Mouse (Mus musculus): Measurements from ENCODE around the gene U90926.
"Not testable (repeated sequence)": the region's sequence is repeated elsewhere in the genome, so short reads cannot be mapped to it uniquely, and the experiment has no call there.

Gene U90926

DNA sequence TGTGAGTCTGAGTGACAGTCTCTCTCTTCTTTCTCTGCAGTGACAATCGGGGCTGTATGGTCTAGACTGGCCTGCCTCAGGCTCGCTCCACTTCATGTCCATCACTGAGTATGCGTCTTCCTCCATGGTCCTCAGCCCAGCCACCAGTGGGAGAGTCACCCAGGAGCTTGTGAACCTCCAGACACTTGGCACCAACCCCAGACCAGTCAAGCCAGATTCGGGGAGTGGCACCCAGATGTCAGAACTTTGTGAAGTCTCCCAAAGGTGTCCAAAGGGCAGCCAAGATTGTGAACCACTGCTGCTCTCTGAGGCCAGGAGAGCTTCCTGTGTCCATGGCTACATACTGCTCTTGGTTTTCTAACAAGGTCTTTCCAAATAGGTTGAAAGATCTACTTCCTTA is 3.0 kb downstream of the U90926 start:
- DNase-seq = no peak

GRCm38 (mm10) chr5:92210205-92210604 is 5.0 kb downstream of the U90926 start:
- no peak for DNase-seq

GRCm38 (mm10) chr5:92206121-92206520 is 9.1 kb downstream of the U90926 start:
- no peak for DNase-seq

GRCm38 (mm10) chr5:92205706-92206105 is 9.5 kb downstream of the U90926 start:
- no peak for DNase-seq

DNA sequence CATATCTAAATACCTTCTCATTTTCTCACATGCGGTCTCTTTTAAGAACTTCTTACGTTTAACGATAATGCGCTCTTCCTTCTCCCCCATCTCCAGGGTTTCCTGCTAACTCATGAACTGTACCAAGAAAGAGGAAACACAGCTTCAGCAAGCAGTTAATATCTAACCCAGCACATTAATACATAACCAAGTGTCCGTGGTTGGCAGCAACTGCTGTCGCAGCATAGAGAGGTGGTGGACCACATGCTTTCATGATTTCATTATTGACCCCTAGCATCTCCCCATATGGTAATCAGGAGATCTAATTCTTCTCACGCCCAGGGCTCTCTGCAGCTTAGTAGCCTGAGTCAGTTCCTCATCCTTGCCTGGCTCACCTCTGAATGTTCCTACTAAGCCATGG is 10.0 kb downstream of the U90926 start:
- no peak for DNase-seq

GRCm38 (mm10) chr5:92204162-92205036 is 10.8 kb downstream of the U90926 start:
- DNase-seq = no peak

GRCm38 (mm10) chr5:92198266-92198665 is 16.9 kb downstream of the U90926 start:
- no peak for DNase-seq

GRCm38 (mm10) chr5:92196895-92197811 is 18.1 kb downstream of the U90926 start:
- DNase-seq = no peak

DNA sequence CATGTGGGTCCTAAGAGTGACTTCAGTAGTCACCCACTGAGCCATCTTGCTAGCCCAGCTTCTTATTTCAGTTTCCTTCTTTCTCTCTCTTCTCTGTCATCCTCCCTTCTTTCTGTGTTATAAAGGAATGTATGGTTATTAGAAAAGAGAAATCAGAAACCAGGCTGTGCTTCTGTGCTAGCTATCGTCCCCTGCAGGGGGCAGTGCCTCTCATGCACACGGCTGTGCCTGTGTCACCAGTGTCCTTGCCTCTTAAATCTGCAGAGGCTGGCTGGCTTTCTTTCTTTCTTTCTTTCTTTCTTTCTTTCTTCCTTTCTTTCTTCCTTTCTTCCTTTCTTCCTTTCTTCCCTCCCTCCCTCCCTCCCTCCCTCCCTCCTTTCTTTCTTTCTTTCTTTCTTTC is 19.5 kb downstream of the U90926 start:
- not testable (repeated sequence) for DNase-seq

DNA sequence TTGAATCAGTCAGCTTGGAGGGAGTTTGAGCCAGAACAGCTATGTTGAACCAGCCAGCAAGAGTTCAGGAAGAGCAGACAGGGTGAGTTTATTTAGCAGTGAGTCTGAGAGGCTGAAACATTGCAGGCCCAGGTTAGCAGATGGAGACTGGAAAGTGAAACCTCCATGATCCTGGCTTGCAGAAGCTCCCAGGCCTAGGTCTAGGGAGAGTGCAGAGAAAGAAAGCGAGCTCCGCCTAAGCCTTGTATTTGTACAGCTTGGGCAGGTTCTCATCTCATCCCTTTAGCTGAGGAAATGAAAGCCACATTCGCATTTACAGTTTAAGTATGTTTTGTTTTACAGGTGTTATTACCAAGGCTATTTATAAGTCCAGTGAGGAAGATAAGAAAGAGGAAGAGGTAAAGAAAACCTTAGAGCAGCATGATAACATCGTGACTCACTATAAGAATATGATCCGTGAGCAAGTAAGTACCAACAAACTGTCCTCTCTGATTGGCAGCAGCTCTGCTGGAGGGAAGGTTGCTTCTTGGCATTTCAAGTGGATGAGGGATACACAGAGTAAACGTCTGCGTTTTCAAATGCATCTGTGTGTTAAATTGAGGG is 26.2 kb downstream of the U90926 start:
- no peak for DNase-seq

DNA sequence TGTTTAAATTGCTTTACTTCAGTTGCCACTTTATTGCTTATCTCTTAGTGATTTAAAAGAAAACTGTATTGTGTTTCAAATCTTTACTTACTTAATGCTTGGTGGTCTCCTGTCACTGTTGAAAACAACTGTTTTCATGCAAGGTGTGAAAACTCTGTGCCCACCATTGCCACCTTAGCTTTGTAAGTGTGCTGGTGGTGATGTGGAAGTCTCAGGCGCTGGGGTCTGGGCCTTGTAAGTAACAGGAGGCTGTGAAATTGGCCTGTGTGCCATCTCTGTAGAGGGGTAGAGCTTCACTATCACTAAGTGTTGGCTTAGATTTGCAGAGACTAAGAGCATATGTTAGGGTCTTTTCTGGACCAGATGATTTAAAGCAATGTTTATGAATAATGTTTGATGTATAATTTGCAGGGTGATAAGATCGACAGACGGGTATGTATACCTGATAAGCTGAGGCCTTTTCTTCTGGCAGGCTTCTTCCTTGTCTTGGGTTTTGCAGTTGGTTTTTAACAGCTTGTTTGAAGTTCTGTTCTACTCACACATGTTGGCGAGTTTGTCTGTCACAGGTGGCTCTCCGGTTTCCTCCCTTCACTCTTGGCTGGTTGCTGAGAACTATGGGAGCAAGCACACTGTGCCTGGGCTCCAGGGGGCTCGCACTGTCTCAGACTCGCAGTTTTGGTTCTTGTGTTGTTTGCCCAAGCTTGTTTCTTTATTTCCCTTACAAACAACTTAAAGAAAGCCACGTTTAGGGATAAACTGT is 32.0 kb downstream of the U90926 start:
- DNase-seq = no peak

- no peak for DNase-seq
These were observed 49.2 kb downstream of the U90926 start for GRCm38 (mm10) chr5:92165976-92166375.

Data from cerebellum, adult 11 months (tissue).